Mouse (Mus musculus): ENCODE measurements at regions not wholly inside any gene's neighbourhood (a gene's known extent, or its start where the extent isn't known, plus 50 kb on each side); places are given as distances from the start of the nearest gene placed in this dataset.

- no peak for DNase-seq (ENCODE audit: low spot score)
These were observed 352.6 kb upstream of the Slitrk1 start for GRCm38 (mm10) chr14:109266521-109266920.

DNA sequence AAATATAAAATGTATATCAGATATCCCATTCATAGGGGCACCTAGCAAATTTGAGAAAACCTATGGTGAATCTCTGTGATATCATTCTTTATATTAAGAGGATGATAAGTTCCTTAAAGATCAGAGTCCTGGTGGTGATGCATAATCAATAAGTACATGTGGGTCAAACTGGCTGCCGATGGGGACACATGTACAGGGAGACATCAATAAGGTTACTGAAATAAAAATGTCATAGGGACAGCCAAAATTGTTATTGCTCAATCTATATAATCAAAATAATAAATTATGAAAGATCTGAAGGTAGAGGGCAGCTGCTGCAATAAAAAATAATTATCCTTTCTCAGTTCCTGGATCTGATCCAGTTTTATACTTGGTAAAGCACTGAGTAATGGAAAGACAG is 348.0 kb upstream of the Slitrk1 start:
- DNase-seq (ENCODE audit: low spot score): no peak

GRCm38 (mm10) chr14:109214848-109215247 is 300.9 kb upstream of the Slitrk1 start:
- DNase-seq (ENCODE audit: low spot score): no peak

GRCm38 (mm10) chr14:109180029-109180585 is 266.1 kb upstream of the Slitrk1 start:
- DNase-seq (ENCODE audit: low spot score): no peak

- peak; percentile 3 for DNase-seq (ENCODE audit: low spot score)
These were observed 262.7 kb upstream of the Slitrk1 start for GRCm38 (mm10) chr14:109176602-109177179.

DNA sequence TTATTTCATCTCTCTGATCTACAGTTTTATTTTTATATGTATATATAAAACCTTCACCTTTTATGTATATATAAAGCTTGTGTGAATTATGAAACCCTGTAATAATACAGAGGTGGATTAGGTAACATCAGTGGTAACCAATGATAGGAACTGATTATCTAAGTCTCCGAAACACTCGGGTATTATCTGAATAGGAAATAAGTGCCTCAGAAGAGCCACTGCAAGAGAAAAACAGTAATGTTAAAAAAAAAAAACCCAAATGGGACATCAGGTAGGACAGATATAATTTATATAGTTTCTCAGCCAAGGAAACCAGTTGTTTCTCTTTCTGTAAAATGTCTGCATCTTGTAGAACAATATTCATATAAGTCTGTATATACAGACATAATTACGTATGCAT is 261.9 kb upstream of the Slitrk1 start:
- no peak for DNase-seq (ENCODE audit: low spot score)

Data from yolk sac, embryonic 10.5 days (tissue).